Mouse (Mus musculus) common myeloid progenitor, adult 5-6 weeks (primary cell): ENCODE measurements around the gene Cdh18. TPM values are rescaled to one million over a fixed set of nuclear protein-coding genes. Genes with fewer than 3 reads are reported as not detected.
"Not testable (repeated sequence)": the region's sequence is repeated elsewhere in the genome, so short reads cannot be mapped to it uniquely, and the experiment has no call there.

Source experiments
- ATAC-seq: replicated peaks from 2 replicates; pipeline ENCODE4 v1.8.0; 2016; ENCODE audit warnings: low read depth, mild to moderate bottlenecking, moderate TSS enrichment, inconsistent platforms; ENCODE audit not compliant: poor library complexity, severe bottlenecking
- total RNA-seq: library from RNA; stranded (forward); fragments of 200-1000, 187-1606 nt; gene quantifications from 2 replicates; pipeline ENCODE4 v1.2.3, GENCODE M21; 2017

Gene Cdh18
- not detected in 2 replicates for total RNA-seq

DNA sequence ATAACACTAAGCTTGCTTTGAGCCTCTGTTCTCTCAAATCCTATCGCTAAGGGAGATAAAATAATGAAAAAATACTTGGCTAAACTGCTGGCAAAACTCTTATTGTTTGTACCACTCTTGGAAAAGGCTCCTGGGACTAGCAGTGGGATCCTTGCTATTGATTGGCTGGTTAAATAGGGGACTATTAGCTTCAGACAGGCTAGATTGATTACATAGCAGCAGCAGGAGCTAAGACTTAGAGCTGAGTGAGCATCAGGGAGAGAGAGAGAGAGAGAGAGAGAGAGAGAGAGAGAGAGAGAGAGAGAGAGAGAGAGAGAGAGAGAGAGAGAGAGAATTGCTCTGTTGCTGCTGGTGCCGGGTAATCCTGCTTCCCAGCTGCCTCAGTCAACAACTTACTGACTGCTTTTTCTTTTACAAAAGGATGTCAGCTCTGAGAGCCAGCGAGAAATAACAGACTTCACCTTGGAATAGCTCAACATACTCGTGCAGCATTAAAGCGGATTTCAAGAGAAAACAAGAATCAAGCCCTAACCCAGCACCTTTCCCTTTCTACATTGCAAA, at the start of gene Cdh18:
TSS of gene Cdh18 (plus strand) at position 312 of the 561 bp plus-strand sequence.
- ATAC-seq = no peak

DNA sequence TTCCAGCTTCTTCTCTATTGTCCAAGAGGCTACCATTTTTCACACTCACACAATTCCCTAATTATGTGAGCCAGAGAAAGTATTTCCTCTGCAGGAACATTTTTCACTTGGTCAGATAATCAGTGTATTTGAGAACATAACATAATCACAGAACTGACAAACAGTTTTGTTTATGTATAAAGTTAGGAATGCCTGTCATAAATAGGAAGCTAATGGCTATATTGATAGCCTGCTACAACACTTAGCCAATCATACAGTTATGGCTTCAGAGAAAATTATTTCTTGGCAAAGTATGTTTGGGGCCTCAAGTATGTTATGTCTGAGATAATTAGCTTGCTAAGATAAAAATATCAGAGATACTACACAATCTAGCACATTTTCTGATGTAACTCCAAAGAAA, 37.6 kb upstream of the Cdh18 start:
- no peak for ATAC-seq

DNA sequence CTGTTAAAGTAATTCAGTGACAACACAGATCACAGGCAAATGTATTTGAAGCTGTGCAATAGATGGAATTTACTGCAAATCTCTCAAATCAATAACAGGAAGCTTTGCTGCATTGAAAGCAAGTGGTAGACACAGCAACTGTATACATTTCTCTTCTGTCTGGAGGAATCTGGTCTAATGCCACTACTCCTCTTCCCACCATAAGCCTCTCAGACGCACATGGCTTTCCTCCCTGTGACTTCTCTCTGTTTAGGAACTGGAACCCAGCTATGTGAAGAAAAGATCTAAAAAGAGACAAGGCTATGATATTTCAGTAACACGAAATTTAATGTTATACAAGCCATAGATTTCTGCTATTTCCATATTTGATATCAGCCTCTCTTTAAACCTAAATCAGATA, 13.0 kb upstream of the Cdh18 start:
- no peak for ATAC-seq

DNA sequence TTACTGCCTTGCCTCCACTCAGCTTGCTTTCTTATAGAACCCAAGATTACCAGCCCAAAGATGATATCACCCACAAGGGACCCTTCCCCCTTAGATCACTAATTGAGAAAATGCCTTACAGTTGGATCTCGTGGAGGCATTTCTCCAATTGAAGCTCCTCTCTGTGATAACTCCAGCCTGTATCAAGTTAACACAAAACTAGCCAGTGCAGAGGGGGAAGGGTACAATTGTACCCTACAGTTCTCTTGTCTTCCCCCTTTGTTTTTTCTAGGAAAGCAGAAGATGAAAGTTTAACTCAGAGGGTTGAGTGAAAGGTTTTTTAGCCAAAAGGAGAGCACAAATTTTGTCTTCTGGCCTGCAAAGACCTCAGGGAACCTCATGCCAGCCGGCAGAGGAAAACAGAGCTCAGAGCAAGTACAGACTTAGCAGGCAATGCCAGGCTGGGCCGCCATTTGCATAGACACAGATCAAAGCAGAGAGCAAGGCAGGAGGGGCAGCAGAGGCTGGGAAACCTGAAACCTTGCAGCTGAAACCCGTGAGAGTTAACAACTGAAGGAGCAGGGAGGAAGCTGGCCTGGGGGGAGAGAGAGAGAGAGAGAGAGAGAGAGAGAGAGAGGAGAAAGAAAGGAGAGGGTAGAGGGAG, 29.3 kb downstream of the Cdh18 start:
- ATAC-seq = no peak

DNA sequence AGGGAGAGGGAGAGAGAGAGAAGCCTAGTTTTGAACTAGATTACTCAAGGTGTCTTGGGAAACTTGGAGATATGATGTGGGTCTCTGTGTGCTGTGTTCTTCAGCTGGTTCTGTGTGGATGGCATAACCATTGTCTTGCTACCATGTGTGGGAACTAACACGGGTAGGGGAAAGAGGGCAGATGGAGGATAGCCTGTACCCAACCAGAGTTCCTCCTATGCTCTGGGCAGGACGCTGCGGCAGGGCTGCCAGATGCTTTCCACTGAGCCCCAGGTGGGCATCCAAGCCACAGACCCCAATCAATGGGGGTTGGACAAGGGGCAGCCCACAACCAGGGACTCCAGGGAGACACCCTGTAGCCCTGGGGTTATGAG, 29.8 kb downstream of the Cdh18 start:
- no peak for ATAC-seq

DNA sequence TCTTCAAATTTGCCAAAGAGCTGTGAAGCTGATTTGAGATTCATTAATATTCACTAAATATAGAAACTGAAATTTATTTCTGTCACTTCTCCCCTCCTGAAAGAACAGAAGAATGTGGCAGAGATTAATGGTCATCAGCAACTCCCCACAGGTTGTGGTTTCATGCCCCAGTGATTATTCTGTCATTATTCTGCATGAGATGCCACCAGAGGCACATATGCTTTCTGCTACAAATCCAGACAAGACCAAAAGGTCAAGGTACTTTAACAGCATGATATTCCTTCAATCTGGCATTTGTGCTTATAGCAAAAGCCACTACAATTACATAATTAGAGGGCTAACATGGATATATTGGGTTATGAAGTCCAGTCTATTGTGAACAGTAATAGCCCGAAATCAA, 35.8 kb downstream of the Cdh18 start:
- no peak for ATAC-seq

DNA sequence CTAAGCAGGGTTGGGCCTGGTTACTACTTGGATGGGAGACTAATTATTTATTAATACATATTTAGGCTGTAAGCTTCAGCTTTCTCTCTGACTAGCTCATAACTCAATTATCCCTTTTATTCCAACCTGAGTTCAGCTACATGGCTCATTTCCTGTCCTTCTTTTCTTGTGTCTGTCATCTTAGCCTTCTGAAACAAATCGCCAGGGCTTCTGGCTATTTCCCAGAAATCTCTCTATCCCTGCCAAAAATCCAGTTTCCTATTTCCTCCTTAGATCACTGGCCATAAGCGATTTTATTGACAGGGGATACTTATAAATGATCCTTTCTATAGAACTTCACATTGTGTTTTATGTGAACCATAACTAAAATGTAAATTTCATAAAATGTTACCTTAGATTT, 167.6 kb downstream of the Cdh18 start:
- no peak for ATAC-seq

DNA sequence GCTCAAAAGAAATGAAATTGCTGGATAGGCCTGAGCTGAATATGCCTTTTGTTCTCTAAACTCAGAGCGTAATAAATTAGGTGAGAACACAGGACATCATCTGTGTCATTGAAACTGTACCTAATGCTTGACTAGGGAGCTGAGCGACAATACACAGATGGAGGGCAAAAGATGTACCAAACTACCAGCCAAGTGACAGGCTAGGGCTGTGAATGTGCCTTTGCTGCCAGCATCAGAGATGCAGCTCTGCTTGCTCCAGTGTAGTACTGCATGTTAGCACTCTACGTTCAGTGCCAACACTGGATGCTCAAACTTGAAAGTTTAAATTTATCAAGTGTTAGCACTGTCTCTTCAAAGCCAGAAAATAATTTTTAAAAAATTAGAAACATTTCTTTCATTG, 168.9 kb downstream of the Cdh18 start:
- ATAC-seq = no peak

DNA sequence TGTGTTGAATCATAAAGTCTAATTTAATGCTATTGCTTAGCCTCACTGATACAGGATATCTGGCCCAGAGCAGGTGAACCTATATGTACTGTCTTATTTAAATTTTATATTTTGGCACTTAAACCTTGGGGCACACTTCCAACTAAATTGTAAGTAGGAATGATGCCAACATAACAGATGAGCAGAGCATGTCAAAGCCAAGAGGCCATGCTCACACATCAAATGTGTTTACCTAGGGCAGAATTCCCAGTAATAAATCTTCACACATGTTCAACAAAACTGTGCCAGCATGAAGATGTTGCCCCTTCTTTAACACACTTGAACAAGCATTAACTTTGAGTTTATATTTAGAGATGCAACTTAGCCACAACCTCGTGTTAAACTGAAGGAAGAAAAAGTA, 177.8 kb downstream of the Cdh18 start:
- ATAC-seq = no peak

DNA sequence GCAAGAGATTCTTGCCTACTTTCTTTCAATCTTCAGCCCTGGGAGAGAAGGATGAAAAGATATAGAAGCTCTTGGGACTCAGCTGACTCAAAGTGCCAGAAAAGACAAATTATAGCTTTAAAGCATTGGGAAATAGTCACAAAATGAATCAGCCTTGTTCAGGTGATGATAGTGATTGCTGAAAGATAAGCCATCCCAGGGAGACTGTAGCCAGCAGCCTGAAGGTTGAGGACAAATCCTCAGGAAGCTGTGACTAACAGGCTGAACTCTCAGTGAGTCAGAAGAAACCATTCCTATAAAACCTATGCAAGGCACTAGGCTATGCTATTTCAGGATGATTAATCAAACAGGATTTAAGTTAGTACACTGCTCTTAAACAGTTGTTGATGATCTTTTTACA, 184.2 kb downstream of the Cdh18 start:
- no peak for ATAC-seq

DNA sequence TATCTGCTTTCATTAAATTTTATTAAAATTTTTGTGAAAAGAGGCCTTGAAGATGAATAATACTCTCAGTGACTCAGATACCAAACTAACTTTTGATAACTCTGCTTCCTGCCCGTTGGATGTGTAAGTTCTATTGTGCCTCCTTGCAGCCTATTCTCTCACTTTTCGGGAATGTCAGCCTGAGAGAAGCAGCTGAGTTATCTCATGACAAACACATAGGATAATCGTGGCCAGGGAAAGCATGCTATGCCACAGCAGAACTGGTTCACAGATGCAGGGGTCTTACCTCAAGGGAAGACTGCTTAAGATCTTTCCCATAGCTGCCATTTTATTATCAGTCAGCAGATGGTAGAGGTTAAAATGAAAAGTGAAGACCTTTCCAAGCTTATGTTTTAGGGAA, 187.3 kb downstream of the Cdh18 start:
- ATAC-seq = no peak

DNA sequence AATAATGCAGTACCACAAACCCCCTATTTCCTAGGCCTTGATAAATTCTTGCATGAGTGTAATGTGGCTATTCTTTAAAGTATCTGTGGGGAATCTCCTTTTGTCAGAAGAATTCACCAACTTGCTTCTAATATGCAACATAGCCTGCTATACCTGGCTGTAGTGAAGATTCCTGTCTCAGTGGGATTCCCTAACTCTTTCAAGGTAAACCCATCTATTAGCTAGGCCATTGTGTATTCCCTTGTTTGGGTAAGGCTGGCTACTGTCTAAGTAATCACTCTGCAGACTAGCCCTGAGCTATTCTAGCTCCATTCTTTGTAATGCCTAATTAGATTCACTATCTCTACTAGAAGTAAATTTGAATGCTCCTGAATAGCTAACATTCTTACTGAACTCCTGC, 212.4 kb downstream of the Cdh18 start:
- ATAC-seq = not testable (repeated sequence)

DNA sequence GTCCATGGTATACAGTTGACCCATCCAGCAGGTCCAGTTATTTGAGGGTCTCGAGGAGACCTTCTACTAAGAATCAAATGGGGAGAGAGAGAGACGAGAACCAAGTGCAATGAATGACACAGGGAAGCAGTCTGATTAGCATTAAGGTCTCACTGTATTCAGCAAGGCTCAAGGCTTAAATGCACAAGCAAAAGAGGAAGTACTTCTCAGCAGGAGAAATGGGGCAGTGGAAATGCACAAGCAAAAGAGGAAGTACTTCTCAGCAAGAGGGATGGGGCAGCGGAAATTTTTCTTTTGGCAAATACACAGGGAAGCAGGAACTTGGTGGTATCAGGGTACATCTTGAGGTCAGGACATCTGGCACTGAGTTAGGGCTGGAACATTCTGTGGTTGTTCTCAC, 217.8 kb downstream of the Cdh18 start:
- not testable (repeated sequence) for ATAC-seq

DNA sequence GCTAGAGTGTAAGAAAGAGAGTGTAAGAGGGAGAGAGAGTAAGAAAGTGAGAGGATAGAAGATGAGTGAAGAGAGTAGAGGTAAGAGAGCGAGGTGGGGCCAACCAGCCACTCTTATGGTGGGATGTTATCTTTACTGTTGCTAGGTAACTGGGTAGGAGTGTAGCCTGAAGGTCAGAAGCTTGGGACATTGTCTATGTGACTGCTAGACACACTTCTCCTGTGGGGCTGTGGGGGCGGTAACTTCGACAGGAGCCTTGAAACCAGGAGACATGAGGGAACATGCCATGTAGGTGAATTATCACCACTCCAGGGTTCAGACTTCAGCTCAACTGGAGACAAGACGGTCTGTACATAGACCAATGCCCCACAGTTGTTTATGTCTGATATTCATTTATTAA, 227.5 kb downstream of the Cdh18 start:
- no peak for ATAC-seq

DNA sequence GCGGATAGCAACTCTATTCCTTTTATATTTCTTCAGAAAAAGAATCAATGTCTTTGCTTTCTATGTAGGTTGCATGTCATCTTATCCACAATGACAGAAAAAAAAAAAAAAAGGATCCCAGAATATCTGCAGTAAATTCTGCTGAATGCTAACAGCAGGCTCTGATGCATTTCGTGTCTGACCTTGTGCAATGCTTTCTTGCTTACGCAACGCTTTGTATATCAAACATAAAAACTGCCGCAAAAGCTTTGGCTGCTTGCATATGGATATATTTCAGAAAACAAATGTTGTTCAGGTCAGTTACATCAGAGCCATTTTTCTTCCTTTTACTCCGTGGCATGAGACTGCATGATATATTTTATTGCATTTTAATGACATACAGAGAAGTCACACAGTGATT, 240.9 kb downstream of the Cdh18 start:
- ATAC-seq = no peak

DNA sequence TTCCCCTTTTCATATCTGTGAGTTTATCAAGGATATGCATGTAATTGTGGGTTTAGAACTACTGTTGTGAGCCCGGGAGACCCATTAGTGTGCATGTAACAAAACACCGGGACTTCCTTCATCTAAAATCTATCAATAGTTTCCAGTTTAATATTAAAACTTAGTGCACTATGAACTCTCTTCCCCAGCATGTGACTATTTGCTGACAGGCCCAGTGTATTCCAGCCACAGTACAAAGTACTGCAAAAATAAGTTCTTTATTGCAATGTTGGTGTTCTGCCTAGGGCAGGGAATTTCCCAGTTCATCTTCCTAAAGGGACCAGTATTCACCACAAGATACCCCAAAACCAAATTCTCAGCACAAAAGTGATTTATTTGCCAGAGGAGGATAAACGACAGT, 243.0 kb downstream of the Cdh18 start:
- ATAC-seq = no peak

DNA sequence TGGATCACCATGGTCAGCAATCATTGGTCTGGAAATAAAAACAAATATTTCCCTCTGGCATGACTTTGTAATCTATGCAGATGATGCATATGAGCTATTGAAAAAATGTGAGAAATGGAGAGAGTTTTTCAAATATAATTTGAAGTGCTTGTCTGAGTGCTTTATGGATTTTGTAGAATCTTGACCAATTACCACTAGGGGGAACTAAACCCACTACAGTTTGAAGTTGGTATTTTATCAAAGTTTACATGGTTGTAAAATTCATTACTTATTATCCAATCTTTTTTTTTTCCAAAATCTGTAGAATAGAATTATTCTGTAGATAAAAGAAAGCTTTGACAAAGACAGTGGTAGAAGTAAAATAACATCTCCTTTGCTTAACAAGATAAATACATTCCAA, 284.3 kb downstream of the Cdh18 start:
- no peak for ATAC-seq

DNA sequence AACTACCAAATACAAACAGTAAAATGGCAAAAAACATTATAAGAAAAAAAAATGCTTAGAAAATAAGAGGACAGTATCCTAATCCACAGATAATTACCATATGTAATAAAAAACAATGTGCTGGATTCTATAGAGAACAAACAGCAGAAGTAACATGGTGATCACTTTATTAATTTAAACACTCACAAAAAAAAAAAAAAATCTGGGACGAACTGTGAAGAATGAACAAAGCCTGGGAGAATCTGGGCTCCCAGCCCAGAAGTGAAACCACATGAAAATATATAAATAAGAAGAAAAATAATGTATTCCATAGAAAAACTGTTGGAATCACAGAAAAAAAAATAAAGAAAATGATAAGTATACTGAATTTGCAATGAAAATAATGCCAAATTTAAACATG, 288.4 kb downstream of the Cdh18 start:
- no peak for ATAC-seq

DNA sequence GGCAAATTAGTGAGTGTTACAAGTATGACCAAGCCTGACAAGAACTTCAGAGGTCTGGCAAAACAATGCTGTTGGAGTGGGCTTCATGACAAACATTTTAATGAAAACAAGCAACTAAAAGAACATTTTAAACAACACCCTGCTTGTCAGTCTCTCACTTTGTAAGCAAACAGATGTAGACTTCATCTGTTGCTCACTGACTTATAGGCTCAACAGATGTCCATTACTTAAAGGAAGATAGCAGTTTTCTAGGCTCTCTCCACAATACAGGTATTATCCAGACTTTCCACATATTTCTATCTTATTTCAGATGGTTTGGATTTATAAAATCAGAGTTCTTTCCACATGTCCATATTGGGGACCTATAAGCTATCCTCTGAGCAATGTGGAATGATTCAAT, 308.9 kb downstream of the Cdh18 start:
- no peak for ATAC-seq

DNA sequence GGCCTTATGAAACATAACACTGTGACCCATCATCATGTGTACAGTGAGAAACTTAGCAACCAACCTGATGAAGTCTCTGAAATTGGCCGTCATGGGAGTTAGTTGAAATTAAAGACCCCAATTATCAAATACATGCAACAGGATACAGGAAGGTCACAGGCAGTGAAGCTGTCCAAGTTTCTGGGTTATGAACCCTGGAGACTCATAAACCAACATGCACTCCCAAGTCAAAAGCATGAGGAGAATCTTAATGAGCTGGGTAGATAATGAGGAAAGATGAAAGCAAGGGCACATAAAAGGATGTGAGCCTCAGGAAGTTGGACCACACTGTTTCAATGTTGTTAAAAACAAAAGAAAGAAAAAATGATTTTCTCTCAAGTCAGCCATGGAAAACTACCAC, 321.9 kb downstream of the Cdh18 start:
- ATAC-seq = no peak

DNA sequence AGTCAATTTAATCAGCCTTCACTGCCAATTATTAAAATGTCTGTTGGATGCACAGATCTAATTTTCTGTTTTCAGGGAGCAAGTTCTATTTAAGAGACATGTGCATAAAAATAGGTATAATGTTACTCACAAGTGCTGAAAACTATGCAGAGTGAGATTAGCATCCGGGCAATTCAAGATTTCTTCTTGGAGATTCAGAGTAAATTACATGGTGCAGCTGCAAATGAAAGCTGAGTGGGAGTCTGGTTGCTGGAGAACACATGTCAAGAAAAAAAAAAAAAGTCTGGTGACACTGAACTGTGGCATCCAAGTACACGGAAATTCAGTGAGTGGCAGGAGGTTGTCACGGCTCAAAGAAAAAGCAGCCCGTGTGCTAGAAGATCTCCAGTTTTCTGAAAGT, 348.9 kb downstream of the Cdh18 start:
- no peak for ATAC-seq

DNA sequence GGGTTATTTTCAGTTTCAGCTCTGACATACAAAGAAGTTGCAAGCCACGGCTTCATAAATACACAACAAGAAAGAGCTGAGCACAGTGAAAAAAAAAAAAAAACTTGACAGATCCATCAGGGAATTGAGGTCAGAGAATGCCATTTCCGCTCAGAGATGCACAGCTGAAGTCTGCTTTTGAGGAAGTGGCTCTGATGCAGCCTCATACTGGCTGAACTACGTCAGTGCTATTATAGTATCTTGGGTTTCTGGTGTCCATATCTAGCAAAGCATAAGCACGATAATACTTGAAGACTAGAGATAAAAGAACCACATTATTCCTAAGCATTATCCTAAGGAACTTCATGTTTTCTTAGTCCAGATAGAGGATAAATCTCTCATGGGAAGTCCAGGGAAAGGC, 349.4 kb downstream of the Cdh18 start:
- ATAC-seq = no peak
